Mouse (Mus musculus): ENCODE data around the gene Tnip1.
"Not testable (repeated sequence)": the region's sequence is repeated elsewhere in the genome, so short reads cannot be mapped to it uniquely, and the experiment has no call there.

The Tnip1 gene

DNA sequence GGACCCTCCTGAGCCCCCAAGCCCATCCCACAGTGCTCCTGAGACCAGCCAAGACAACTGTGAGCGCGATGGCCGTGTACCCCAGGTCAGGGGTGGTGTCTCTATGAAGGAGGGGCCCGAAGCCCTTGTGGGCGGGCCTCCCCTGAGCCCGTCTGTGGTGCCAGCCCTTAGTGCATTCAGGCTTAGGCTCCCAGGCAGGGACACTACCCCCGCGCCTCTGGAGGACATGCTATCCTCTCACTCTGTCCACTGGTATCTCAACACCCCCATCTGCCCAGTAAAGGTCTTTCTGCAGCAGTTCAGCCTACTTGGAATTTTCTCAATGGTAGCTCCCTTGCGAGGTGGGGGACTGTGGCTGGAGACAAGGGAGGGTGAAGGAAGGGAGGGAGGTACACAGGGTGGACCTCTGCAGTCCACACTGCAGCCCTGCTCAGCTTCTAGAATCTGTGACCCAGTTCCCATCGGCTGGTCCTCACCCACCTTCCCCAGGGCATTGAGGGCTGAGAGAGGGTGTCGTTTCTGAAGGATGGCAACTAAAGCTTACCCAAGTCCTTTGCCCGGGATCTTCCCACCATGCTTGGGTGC is 52.5 kb downstream of the Tnip1 start:
- no peak for DNase-seq (ENCODE audit: low read depth, low spot score)

DNA sequence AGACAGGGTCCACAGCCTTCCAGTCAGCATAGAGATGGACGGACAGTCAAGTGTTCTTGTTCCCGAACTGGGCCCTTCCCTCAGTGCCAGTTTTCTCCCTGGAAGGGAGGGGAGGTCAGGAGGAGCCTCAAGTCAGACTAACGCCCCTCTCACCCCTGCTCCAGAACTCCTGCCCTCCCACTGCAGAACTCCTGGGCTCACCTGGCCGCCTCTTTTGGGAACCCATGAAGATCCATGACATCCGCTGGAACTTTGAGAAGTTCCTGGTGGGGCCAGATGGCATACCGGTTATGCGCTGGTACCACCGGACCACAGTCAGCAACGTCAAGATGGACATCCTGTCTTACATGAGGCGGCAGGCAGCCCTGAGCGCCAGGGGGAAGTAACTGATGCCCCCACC is 53.4 kb downstream of the Tnip1 start:
- no peak for DNase-seq (ENCODE audit: low read depth, low spot score)

DNA sequence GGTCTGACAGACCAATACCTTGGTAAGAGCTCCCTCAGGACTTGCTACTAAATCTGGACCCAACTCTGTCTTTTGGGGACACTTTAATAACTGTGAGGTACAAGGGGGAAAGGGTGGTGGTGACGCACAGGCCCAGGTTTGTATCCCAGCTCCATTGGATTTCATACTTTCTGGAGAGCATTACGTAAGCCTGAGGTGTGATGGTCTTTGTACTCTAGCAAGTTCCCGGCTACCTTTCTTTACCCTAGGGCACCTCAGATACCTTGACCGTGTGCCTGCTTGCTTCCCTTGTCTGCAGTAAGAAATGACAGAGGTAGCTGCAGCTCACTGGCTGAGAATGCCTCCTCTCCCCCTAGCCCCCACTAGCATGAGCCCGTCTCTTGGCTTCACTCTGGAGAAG is 55.5 kb downstream of the Tnip1 start:
- no peak for DNase-seq (ENCODE audit: low read depth, low spot score)

DNA sequence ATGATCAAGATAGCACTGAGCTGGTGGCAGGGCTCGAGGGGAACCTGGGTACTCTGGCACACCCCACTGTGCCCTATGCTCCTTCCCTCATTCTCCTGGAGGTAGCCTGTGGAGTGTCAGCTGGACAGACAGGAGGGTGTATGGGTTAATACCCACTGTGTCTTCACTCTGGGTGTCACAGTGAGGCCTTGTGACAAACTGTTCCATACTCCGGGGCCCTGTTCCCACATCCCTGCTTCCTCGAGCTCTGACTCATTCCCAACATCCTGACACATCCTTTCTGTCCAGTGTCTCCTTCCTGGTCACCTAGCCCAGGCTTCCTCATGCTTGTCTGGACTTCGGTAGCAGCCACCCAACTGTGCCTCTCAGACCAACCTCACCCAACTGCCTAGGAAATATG is 56.3 kb downstream of the Tnip1 start:
- DNase-seq (ENCODE audit: low read depth, low spot score) = no peak

DNA sequence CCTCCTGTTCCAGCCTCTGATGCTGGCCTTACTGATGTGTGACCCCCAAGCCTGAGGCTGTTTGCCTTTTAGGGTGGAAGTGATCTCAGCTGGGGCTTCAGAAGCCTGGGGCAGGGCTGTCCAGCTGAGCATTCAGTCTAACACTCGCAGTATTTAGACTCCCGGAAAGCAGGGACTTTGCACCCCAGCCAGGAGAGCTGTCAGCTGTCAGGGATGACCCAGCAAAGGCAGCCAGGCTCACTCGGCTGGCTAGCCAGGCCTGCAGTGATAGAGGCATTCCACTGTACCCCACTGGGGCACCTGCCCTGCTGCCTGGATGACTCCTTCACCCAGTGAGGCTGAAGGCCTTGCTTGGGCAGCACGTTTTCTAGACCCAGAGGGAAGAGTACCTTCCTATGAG is 56.8 kb downstream of the Tnip1 start:
- DNase-seq (ENCODE audit: low read depth, low spot score) = no peak

DNA sequence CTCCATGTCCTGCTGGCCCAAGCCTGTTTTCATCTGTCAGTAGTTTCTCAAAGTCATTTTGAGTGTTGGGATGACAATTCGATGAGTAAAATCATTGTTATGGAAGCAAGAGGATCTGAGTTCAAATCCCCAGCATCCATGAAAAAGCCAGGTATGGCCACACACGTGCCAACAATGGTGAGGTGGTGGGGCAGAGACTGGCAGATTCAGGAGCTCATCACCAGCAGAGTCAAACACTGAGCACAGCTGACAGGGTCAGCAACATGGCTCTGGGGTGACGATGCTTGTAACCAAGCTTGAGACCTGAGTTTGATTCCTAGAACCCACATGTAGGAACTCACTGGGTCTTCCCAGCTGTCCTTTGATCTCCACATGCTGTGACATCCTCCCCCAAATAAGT is 57.6 kb downstream of the Tnip1 start:
- DNase-seq (ENCODE audit: low read depth, low spot score) = no peak

DNA sequence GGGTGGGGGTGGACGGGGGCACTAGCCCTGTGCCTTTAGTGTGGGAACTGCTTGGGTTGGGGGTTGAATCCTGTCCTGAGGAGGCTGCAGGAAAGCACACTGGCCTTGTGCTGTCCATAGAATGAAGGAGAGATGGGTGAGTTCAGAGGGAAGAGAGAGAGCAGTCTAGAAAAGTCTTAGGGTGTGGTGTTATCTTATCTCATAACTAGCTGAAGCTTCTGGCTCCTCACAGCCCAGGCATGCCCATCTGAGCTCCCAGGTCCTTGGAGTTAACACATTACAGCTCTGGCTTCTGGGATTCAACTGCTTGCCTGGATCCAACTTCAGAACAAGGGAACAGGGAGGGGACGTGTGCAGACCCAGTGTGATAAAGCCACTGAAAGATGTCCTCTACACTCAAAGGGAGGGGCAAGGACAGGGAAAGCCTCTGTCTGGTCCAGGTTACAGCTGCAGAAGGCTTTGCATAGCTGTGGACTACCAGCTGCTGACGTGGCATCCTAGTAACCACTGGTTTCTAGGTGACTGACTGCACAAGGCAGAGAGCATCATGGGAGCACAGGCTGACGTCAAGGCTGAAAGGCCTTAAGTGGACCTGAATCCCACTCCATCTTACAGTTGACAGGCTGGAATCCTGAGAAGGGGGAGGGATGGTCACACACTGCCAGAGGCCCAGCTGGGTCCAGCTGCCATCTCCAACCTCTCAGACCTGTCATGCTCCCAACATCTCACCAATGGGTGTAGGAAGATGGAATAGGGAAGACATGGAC is 58.6 kb downstream of the Tnip1 start:
- DNase-seq (ENCODE audit: low read depth, low spot score) = peak; percentile 58

DNA sequence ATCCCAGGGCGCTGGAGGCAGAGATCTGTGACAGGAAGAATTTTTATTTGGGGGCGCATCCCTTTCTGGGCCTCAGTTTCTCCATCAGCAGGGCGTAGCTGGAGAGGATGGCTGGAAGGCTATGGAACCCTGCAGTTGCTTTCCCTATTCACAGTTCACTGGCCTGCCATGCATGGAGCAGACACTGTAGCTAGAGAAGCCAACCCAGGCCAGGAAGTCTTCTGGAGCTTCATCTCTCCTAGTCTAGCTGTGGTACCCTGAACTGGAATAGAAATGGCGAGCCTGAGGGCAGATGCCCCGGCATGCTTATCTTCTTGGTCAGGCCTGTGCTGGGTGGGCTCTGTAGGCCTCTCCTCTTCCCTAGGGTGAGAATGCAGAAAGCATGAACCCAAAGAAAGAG is 59.4 kb downstream of the Tnip1 start:
- DNase-seq (ENCODE audit: low read depth, low spot score) = no peak

DNA sequence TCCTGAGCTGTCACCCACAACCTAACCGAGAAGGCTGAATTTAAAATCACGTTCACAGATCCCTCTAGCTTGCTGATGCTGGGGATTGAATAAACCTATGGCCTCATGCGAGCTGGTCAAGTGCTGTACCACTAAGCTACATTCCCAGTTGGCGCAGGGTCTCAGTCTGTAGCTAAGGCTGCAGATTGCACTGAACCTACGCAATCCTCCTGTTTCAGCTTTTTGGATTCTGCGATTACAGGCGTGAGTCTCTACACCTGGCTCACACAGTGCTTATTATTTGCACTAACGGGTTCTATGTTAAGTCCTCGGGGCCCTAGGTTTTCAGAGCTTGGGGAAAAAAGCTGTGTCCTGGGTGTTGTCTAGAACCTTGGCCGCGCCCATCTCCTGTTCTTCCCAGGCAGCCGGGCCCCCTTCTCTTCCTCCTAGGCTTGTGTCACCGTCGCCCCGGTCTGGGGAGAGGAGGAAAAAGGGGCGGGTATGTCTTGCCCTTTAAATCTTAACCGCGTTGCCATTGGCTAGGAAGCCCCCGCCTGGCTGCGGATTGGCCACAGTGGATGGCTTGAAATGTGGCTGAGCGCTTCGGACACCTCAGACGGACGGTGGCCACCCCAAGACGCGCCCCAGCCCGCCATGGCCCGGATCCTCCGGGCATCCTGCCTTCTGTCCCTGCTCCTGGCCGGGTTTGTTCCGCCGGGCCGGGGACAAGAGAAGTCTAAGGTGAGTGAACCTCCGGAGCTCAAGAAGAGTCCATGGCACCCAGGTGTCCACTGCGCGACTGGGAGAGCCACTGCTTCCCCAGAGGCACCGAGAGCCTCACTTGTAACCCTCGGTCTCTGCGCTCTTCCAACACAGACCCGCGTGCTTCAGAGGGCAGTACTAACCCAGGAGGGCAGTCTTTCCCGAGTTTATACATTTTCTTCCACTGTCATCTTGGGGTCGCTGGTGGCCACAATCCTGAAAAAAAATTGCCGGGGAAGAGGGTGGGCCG is 60.1 kb downstream of the Tnip1 start, which contains the start of gene Gpx3:
Gene Gpx3, plus strand, starts transcription at position 121 of the 991 bp plus-strand sequence.
- DNase-seq (ENCODE audit: low read depth, low spot score) = no peak

DNA sequence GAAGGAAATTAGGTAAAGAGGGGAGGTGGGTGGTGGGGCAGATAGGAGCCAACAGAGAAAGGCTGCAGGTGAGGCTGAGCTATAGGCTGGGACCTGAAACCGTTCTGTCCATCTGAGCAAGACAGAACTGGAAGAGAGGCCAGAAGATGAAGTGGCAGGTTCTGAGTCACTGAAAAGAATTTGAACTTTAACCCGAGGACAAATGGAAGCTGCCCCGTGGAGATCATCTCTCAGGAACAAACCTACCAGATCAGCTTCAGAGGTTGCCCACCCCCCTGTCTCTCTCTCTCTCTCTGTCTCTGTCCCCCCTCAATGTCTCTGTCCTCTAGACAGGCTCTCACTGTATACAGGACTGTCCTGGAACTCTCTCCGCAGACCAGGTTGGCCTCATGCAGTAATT is 63.1 kb downstream of the Tnip1 start:
- DNase-seq (ENCODE audit: low read depth, low spot score) = no peak

DNA sequence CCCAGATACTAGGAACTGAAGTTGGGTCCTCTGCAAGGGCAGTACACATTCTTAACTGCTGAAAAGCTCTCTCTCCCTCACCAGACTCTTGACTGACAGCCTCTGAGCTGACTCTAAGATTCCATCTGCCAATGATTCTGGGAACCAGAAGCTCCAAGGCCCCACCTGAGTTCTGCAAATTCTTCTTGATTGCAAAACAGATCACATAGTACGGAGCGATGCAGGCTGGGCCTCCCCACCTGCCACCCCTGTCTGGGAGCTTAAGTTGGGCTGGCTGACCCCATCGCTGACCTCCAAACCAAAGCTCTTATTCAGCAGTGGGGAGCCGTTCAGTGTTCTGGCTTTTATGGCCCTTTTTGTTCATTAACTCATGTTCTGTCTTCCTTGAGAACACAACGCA is 65.2 kb downstream of the Tnip1 start:
- no peak for DNase-seq (ENCODE audit: low read depth, low spot score)

DNA sequence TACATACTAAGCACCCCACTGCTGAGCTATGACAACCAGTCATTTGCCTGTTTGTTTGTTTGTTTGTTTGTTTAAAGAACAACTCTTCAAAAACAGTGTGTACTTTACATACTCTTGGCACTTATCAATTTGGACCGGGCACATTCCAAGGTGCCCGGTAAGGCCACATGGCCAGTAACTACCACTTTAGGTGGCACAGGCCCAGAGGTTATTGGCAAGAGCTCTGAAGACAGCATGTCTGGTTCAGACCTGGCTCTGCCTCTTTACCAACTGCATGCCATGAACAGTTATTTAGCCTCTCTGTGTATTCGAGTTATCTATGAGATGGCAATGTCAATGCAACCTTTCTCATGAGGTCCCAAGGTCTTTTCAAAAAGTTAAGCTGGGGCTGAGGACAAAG is 66.1 kb downstream of the Tnip1 start:
- not testable (repeated sequence) for DNase-seq (ENCODE audit: low read depth, low spot score)

DNA sequence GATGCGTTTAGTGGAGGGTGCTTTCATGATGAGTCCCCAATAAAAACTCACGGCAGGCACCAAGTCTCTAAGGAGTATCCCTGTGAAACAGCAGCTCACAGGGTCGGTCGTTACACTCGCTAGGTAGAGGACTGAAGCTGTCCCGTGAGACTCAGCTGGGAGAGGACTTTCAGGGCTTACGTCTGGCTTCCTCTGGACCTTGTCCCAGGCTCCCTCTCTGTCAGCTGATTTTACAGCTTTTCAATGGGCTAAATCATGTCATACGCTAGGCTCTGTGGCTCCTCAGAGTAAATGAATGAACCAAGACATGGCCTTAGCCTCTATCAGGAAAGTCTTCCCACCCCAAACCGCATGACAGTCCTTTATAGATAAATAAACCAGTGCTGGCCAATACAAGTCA is 68.1 kb downstream of the Tnip1 start:
- no peak for DNase-seq (ENCODE audit: low read depth, low spot score)

DNA sequence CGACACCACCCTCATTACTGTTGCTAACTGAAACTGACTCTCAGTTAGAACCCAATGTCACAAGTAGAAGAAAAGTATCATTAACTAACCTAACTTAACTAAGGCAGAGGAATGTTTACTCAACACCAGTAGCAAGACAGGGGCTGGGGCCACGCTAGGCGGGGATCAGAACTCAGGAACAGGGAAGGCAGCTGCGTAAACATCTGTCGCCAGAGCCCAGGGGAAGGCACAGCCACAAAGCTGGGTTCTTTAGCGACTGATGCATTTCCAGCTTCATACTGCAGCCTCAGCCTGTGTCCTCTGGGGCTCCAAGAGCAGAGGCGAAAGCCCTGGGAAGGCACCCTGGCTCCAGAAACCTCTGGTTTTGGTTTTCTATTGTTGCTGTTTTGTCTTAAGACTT is 70.6 kb downstream of the Tnip1 start:
- DNase-seq (ENCODE audit: low read depth, low spot score) = no peak

DNA sequence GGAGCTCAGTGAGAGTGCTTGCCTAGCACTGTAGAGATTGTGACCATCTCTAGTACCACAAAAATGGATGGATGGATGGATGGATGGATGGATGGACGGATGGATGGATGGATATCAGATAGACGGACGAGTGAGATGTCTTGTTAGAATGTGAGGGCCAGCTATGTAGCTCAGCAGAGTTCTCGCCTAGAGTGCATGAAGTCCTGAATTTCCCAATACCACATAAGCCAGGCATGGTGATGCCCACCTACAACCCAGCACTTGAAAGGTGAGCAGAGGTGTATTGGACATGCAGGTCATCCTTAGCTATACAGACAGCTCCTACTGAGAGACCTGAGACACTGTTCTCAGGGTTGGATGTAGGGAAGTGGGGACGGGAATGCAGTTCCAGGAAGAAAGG is 71.4 kb downstream of the Tnip1 start:
- no peak for DNase-seq (ENCODE audit: low read depth, low spot score)

DNA sequence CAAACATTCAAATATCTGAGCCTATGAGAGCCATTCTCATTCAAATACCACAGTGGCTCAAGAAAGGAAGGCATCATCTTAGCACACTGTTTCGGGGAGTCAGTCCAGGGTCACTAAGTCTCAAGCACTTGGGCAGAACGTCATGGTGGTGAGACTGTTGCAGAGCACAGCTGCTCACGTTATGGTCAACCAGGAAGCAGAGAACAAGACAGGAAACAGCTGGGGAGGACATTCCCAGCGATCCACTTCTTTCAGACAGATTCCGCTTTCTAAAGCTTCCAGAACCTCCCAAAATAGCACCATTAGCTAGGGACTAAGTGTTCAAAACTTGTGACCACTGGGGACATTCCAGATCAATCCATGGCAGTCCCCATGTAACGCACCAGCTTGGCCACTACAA is 74.8 kb downstream of the Tnip1 start:
- DNase-seq (ENCODE audit: low read depth, low spot score) = no peak

DNA sequence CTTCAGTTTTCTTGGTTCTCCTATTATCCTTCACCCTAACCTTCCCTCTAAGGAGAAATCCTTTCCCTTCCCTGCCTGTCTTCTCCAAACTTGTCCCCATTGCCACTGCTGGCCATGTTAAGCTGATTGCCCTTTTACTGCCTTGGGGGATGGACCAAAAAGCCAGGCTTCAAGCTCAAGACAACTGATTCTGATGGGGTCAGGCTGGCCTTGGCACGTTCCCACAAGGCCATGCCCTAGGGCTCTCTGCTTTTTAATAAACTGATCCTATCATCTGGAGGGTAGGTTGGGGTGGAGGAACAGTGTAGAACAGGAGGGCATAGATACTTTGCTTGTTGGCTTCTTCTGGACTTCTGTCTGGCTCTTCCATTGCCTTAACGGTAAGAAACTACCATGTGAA is 77.3 kb downstream of the Tnip1 start:
- no peak for DNase-seq (ENCODE audit: low read depth, low spot score)

DNA sequence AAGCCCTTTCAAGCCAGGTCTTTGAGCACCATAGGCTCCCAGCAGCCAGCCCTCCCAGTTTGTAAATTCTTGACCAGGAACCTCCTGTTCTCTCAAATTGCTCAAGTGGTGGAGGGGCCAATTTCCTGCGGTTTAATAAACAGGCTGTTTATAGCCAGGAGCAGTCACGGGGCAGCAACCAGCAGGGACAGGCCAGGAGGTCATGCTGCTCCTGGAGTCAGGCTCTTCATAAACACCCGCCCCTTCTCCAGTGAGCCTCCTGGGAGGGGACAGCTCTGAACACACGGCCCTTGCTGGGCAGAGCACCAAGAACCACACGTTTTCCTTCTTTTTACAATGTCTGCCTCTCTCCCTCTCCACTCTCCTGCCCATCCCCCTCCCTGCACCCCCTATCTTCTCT is 77.8 kb downstream of the Tnip1 start:
- DNase-seq (ENCODE audit: low read depth, low spot score) = no peak

DNA sequence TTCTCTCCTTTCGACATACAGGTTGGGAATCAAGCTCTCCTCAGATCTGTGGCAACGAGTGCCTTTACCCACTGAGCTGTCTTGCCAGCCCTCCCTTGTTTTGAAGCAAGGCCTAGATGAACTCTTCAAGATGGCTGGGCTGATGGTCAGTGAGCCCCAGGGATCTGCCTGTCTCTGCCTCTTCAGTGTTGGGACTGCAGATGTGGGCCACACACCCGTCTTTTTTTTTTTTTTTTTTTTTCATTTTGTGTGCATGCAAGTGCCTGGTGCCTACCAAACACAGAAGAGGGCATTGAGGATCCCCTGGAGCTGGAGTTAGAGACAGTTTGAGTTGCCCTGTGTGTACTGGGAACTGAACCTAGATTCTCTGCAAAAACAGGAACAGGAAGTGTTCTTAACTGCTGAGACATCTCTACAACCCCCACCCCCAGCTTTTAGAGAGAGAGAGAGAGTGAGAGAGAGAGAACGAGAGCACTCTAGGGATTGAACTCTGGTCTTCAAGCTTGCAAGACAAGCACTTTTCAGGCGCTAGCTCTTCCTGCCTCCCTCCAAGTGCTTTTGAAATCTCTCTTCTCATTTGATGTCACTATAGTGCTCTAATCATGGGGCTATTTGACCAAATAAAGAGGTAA is 78.4 kb downstream of the Tnip1 start:
- DNase-seq (ENCODE audit: low read depth, low spot score) = peak; percentile 46

DNA sequence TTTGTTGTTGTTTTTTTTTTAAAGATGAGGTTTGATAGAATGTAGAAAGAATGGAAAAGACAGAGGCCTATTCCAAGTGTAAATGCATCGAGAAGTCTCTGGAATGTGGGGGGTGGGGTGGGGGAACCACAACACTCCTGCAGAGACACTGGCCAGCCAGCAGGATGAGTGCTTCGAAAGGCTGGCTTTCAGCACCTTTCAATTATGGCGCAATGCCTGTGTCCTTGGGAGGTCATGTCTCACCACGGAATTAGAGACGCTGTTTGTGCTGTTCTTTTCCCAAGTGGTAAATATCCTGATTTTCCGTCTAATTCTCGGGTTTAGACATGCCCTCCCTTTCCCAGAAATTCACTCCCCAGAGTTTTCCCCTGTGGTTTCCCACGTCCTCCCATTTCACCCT is 80.0 kb downstream of the Tnip1 start:
- DNase-seq (ENCODE audit: low read depth, low spot score) = no peak

DNA sequence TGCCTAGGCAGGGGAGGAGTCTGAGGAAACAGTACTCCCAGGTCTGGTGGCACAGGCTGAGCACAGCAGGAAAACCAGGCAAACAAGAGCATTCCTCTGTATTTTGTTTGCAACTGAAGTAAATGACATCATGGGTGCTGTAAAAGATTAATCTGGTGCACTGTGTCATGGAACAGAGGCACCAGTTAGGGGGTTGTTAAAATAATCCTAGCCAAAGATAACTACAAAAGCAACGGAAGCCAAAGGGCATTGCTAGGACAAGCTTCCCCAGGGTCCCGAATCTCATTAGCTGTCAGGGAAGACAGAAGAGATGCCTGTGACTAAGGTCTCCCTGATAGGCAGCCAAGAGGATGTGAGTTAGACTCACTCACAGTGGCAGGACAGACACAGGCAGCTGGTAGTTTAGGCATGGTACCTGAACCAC is 81.7 kb downstream of the Tnip1 start:
- DNase-seq (ENCODE audit: low read depth, low spot score) = no peak

DNA sequence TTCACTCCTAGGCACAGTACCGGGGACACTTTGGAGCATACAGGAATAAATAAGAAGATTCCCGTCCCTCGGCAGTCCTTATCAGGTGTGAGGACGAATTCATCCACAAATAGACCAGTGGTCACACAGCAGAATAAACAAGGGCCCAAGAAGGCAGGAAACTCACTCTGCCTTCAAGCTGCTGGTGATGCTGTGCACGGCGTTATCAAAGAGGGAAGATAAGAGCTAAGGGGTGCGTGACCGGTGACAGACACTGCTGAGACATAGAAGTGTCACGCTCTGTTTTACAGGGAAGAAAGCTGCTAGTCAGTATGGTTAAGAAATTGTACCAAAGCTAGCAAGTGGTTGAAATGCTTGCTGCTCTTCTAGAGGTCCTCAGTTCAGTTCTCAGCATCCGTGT is 82.8 kb downstream of the Tnip1 start:
- DNase-seq (ENCODE audit: low read depth, low spot score) = no peak
